In genomic region chr3:82875671-82876371, GRCm38 (mm10) we compare ENCODE assay signal across 9 mouse cellular contexts. TPM values are rescaled to one million over a fixed set of nuclear protein-coding genes. Genes with fewer than 3 reads are reported as not detected.
DNase-seq lines count a peak whose midpoint lies in the region; ATAC-seq lines count a peak whose summit lies in the region.
"Had no signal": no experiment of that assay in that cellular context is flagged by ENCODE, and none has a peak within 500 bp of the region (broad histone marks: within the 10 kb centered on the region; RNA-seq: fewer than 3 reads in every experiment).

No protein-coding gene starts in this region.

- ATAC-seq in forebrain, embryonic 15.5 days (replicated peaks), result peak; percentile 63
- ATAC-seq in liver, embryonic 11.5 days (replicated peaks; ENCODE audit: low FRiP score), result 0 out of 2 replicates have a peak, but pooled peaks have one; percentile 12

- WGBS in forebrain, embryonic 15.5 days, result 28% methylated on average over 69 of the region's 69 CpGs
- WGBS in liver, embryonic 11.5 days, result 18% methylated on average over 65 of the region's 69 CpGs

- peak overlapping the region; percentile 47 for H3K4me2 ChIP-seq in forebrain, embryonic 15.5 days (replicated peaks)
- H3K4me2 ChIP-seq in liver, embryonic 11.5 days, result peak overlapping the region; percentile 53

- H3K9ac ChIP-seq in forebrain, embryonic 15.5 days (replicated peaks), result no peak overlapping the region
- H3K9ac ChIP-seq in liver, embryonic 11.5 days (ENCODE audit: low read depth, low read length), result no peak overlapping the region

- DNase-seq in gastrocnemius, postnatal 10 days, result peak; percentile 20
- no peak for DNase-seq in gastrocnemius, adult 18-20 months (ENCODE audit: low spot score)
- DNase-seq in 3134 (ENCODE audit: extremely low read depth, insufficient read length, low spot score), result peak; percentile 8
- no peak for DNase-seq in liver, embryonic 11.5 days (ENCODE audit: low spot score)
- peak; percentile 53 for DNase-seq in testis, postnatal 10 days (ENCODE audit: low spot score)
- no peak for DNase-seq in ovary, postnatal 10 days (ENCODE audit: low spot score)
- DNase-seq in layer of hippocampus, postnatal 36 days, result no peak

- no peak overlapping the region for H3K27ac ChIP-seq in forebrain, embryonic 15.5 days (replicated peaks)
- no peak overlapping the region for H3K27ac ChIP-seq in liver, embryonic 11.5 days (ENCODE audit: low read depth, low read length)

- H3K4me1 ChIP-seq in forebrain, embryonic 15.5 days, result peaks cover 9% of the 10 kb centered on the region
- H3K4me1 ChIP-seq in liver, embryonic 11.5 days (replicated peaks; ENCODE audit: control insufficient read depth, insufficient read depth, low read length), result peaks cover 2% of the 10 kb centered on the region; the same call in 1 of the 2 replicates

- H3K36me3 ChIP-seq in forebrain, embryonic 15.5 days, result no peaks in the 10 kb centered on the region
- no peaks in the 10 kb centered on the region for H3K36me3 ChIP-seq in liver, embryonic 11.5 days (ENCODE audit: control insufficient read depth, insufficient read depth, low read length)
- H3K36me3 ChIP-seq: G1E had no signal

- peaks cover 20% of the 10 kb centered on the region for H3K27me3 ChIP-seq in forebrain, embryonic 15.5 days
- peaks cover 21% of the 10 kb centered on the region for H3K27me3 ChIP-seq in liver, embryonic 11.5 days (replicated peaks; ENCODE audit: control insufficient read depth, insufficient read depth, low read length)

- no peaks in the 10 kb centered on the region for H3K9me3 ChIP-seq in forebrain, embryonic 15.5 days
- H3K9me3 ChIP-seq in liver, embryonic 11.5 days (ENCODE audit: control insufficient read depth, low read length), result no peaks in the 10 kb centered on the region

- H3K4me3 ChIP-seq in forebrain, embryonic 15.5 days, result peak overlapping the region; percentile 41
- H3K4me3 ChIP-seq in liver, embryonic 11.5 days (ENCODE audit: low read depth, low read length), result peak overlapping the region; percentile 39

RNA-seq across cellular contexts. Expression of gene Rbm46, which starts 0.5 kb away (rescaled TPM):
- total RNA-seq in gastrocnemius, postnatal 10 days (2021), result 1 to 10 TPM; 1.2 to 1.3 TPM
- total RNA-seq in gastrocnemius, adult 18-20 months (2021), result under 1 TPM in 1 of 2 experiments, not detected in 1; 0.12 TPM
- 0.52 and 0.99 TPM in 2 replicates for polyA plus RNA-seq in forebrain, embryonic 15.5 days (2015; fragmentation: Nextera tagmentation; extraction: Ambion mirVana)
- polyA plus RNA-seq in liver, embryonic 11.5 days (2014; fragmentation: Nextera tagmentation; extraction: Ambion mirVana), result 2.6 and 3.4 TPM in 2 replicates
- total RNA-seq in layer of hippocampus, postnatal 36 days (2021), result 1 to 10 TPM in 1 of 2 experiments, under 1 TPM in 1; 0.80 to 1.0 TPM
- polyA plus RNA-seq: G1E had no signal

RNA-seq across cellular contexts. Expression of gene Lrat, which starts 28.0 kb away (rescaled TPM):
- total RNA-seq in gastrocnemius, postnatal 10 days (2021), result under 1 TPM; 0.23 TPM
- not detected for total RNA-seq in gastrocnemius, adult 18-20 months (2021)
- polyA plus RNA-seq in forebrain, embryonic 15.5 days (2015; fragmentation: Nextera tagmentation; extraction: Ambion mirVana), result 0.06 and 0.13 TPM in 2 replicates
- polyA plus RNA-seq in liver, embryonic 11.5 days (2014; fragmentation: Nextera tagmentation; extraction: Ambion mirVana), result 0.21 and 0.22 TPM in 2 replicates
- total RNA-seq in layer of hippocampus, postnatal 36 days (2021), result not detected
- polyA plus RNA-seq: G1E had no signal

Comparison
In these comparisons a context has a peak if more than half of its experiments do, and no peak if none do; other contexts are left out.
1. DNase-seq: peak in gastrocnemius, postnatal 10 days (single experiment), 3134 (single experiment) and testis, postnatal 10 days (single experiment); none in gastrocnemius, adult 18-20 months (single experiment), liver, embryonic 11.5 days (single experiment), ovary, postnatal 10 days (single experiment) and layer of hippocampus, postnatal 36 days (0 of 2).